In genomic region chr2:131118968-131119574, GRCm38 (mm10) we compare ENCODE assay signal across 20 mouse cellular contexts. TPM values are rescaled to one million over a fixed set of nuclear protein-coding genes. Genes with fewer than 3 reads are reported as not detected.
"Had no signal": no experiment of that assay in that cellular context is flagged by ENCODE, and none has a peak within 500 bp of the region (broad histone marks: within the 10 kb centered on the region; RNA-seq: fewer than 3 reads in every experiment).

No protein-coding gene starts in this region.

- H3K9me3 ChIP-seq: limb, embryonic 10.5 days; liver, embryonic 15.5 days; midbrain, embryonic 15.5 days; neural tube, embryonic 13.5 days had no signal

- H3K4me1 ChIP-seq: limb, embryonic 10.5 days; midbrain, embryonic 15.5 days; neural tube, embryonic 13.5 days had no signal

- H3K9ac ChIP-seq: liver, embryonic 15.5 days; midbrain, embryonic 15.5 days; neural tube, embryonic 13.5 days had no signal

- H3K4me3 ChIP-seq: left cerebral cortex, adult 2 months; limb, embryonic 10.5 days; liver, embryonic 15.5 days; midbrain, embryonic 15.5 days; neural tube, embryonic 13.5 days had no signal

- DNase-seq: kidney, postnatal 10 days; lung, adult 2 months; lung, postnatal 36 days; retina, postnatal 1 day; right cerebral cortex, postnatal 4 days; spleen, adult 18-20 months; thymus, adult 2 months; thymus, postnatal 25 days had no signal

- H3K27me3 ChIP-seq: midbrain, embryonic 15.5 days; neural tube, embryonic 13.5 days had no signal

- H3K36me3 ChIP-seq: limb, embryonic 10.5 days; liver, embryonic 15.5 days; midbrain, embryonic 15.5 days; neural tube, embryonic 13.5 days had no signal

- H3K4me2 ChIP-seq: liver, embryonic 11.5 days; liver, embryonic 15.5 days; midbrain, embryonic 15.5 days; neural tube, embryonic 13.5 days had no signal

- H3K27ac ChIP-seq: left cerebral cortex, adult 2 months; limb, embryonic 10.5 days; liver, embryonic 15.5 days; midbrain, embryonic 15.5 days; neural tube, embryonic 13.5 days had no signal

- ATAC-seq: hindbrain, embryonic 16.5 days; inflammation-experienced regulatory T-cells, adult 6 months; lung, postnatal 0 days; midbrain, embryonic 15.5 days had no signal

RNA-seq across cellular contexts. Expression of gene Gm11037, which starts 14.2 kb away (rescaled TPM):
- polyA plus RNA-seq: hindbrain, embryonic 16.5 days; inflammation-experienced regulatory T-cells, adult 6 months; large intestine, adult 2 months; limb, embryonic 10.5 days; limb, embryonic 14.5 days; liver, embryonic 11.5 days; liver, embryonic 15.5 days; lung, adult 2 months; lung, postnatal 0 days; midbrain, embryonic 15.5 days; neural tube, embryonic 13.5 days; testis, adult 2 months; thymus, adult 2 months had no signal

RNA-seq across cellular contexts. Expression of gene Siglec1, which starts 32.5 kb away (rescaled TPM):
- polyA plus RNA-seq: inflammation-experienced regulatory T-cells, adult 6 months had no signal
